In the genomic region with DNA sequence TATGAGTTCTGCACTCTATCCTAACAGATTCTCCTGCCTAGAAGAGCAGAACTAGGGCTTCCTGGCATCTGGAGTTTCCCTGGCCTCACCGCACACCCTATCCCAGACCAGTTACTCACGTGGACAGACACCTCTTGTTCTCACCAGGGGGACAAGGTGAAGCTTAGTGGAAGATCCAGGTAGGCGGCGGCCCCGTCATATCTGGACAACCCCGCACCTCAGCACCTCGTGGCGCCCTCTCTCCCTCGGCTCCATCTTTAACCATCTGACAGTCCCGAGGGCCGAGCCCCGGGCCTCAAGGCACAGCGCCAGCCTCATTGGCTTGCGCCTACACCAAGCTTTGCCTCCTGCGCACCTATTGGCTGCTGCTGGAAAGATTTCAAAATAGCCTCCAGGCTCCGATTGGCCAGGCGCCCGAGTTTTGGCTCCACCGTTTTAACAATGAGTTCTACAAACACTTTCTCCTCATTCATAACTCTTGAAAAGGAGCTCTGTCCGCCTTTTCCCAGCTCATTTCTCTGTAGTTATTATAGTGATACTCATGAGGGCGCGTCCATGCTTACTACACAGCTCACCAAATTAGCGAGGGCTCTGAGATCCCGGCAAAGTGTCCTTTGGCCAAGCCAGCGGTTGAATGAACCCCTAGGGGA, we compare ENCODE assay signal across 8 mouse cellular contexts. TPM values are rescaled to one million over a fixed set of nuclear protein-coding genes. Genes with fewer than 3 reads are reported as not detected.
DNase-seq lines count a peak whose midpoint lies in the region; ATAC-seq lines count a peak whose summit lies in the region.

Gene 2610318N02Rik, minus strand, starts transcription at position 297 of the 650 bp plus-strand sequence.

- peak; percentile 92 for DNase-seq in MEL-GATA-1-ER (ENCODE audit: extremely low read depth, low read depth)
- peak; percentile 48 for DNase-seq in cerebellum, adult 11 months
- DNase-seq in hindbrain, embryonic 10.5 days (ENCODE audit: low spot score), result peak; percentile 90
- DNase-seq in layer of hippocampus, postnatal 10 days (ENCODE audit: low spot score in 2 of 2), result peak; percentile 49 to 60
- peak; percentile 82 for DNase-seq in lung, postnatal 10 days
- peak; percentile 26 for DNase-seq in ovary, postnatal 10 days (ENCODE audit: low spot score)
- DNase-seq in thymus, postnatal 10 days (ENCODE audit: low spot score in 2 of 2), result peak; percentile 75 to 76

- H3K9ac ChIP-seq in forebrain, embryonic 15.5 days (replicated peaks), result peak within 1 kb of the TSS; percentile 43

- H3K27me3 ChIP-seq in forebrain, embryonic 15.5 days, result no peaks in the 10 kb centered on the region
- no peaks in the 10 kb centered on the region for H3K27me3 ChIP-seq in hindbrain, embryonic 10.5 days (ENCODE audit: insufficient read depth, poor library complexity, severe bottlenecking)

- H3K36me3 ChIP-seq in forebrain, embryonic 15.5 days, result no peaks in the 10 kb centered on the region
- H3K36me3 ChIP-seq in hindbrain, embryonic 10.5 days, result peaks cover 39% of the 10 kb centered on the region

- peak within 1 kb of the TSS; percentile 46 for H3K4me3 ChIP-seq in forebrain, embryonic 15.5 days
- H3K4me3 ChIP-seq in hindbrain, embryonic 10.5 days, result peak within 1 kb of the TSS; percentile 73

- H3K9me3 ChIP-seq in forebrain, embryonic 15.5 days, result no peaks in the 10 kb centered on the region
- H3K9me3 ChIP-seq in hindbrain, embryonic 10.5 days, result no peaks in the 10 kb centered on the region

- peak; percentile 90 for ATAC-seq in forebrain, embryonic 15.5 days (replicated peaks)

- peaks cover 44% of the 10 kb centered on the region for H3K4me1 ChIP-seq in forebrain, embryonic 15.5 days
- H3K4me1 ChIP-seq in hindbrain, embryonic 10.5 days (replicated peaks), result peaks cover 44% of the 10 kb centered on the region

- H3K4me2 ChIP-seq in forebrain, embryonic 15.5 days (replicated peaks), result peak within 1 kb of the TSS; percentile 66

- H3K27ac ChIP-seq in forebrain, embryonic 15.5 days (replicated peaks), result peak within 1 kb of the TSS; percentile 32
- peak within 1 kb of the TSS; percentile 93 for H3K27ac ChIP-seq in hindbrain, embryonic 10.5 days

- under 1% methylated on average over 25 of the region's 25 CpGs for WGBS in forebrain, embryonic 15.5 days
- under 1% methylated on average over 25 of the region's 25 CpGs for WGBS in hindbrain, embryonic 10.5 days

RNA-seq across cellular contexts. Expression of gene 2610318N02Rik, which starts in this region (rescaled TPM):
- polyA plus RNA-seq in forebrain, embryonic 15.5 days (2015; fragmentation: Nextera tagmentation; extraction: Ambion mirVana), result 27.1 and 30.1 TPM in 2 replicates
- polyA plus RNA-seq in hindbrain, embryonic 10.5 days (2016; fragmentation: Nextera tagmentation; extraction: Ambion mirVana), result 146 and 175 TPM in 2 replicates
- total RNA-seq in layer of hippocampus, postnatal 10 days (2021), result 1 to 10 TPM; 1.0 to 1.6 TPM

Comparison
In these comparisons a context has a peak if more than half of its experiments do, and no peak if none do; other contexts are left out.
1. Peak in every context shown above with its lines: DNase-seq, ATAC-seq, H3K4me3 ChIP-seq and H3K27ac ChIP-seq.
2. DNase-seq: peak in every context shown above with its lines; median percentile 92 in MEL-GATA-1-ER; 90 in hindbrain, embryonic 10.5 days; 82 in lung, postnatal 10 days; 76 in thymus, postnatal 10 days; 54 in layer of hippocampus, postnatal 10 days; 48 in cerebellum, adult 11 months; 26 in ovary, postnatal 10 days.